Mouse (Mus musculus) forelimb bud, embryonic 11.5 days (tissue): ENCODE results near the gene Mrc2.

ENCODE experiments used
- DNase-seq: peaks from one replicate; pipeline ENCODE4 v3.0.0-alpha.2; 2012; ENCODE audit warnings: low read depth, low spot score

The Mrc2 gene

DNA sequence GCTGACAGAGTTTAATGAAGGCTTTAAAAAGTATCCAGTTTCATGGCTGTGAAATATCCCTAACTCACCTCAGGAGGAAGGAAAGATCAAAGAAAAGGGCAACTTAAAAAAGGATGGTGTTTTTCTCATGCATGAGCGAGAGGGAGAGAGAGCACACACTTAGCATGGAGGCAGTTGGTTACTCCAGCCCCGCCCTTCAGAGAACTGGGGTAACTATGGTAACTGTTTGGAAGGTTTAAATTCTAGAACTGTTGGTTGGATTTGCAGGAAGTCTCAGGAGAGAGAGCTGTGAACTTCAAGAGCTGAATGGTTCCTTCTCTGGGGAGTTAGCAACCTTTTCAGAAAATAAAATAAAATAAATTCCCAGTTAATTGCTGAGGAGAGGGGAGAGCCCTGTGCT lies 96.2 kb downstream of the Mrc2 start:
- peak; percentile 32 for DNase-seq

GRCm38 (mm10) chr11:105390290-105390689 lies 97.8 kb downstream of the Mrc2 start:
- DNase-seq: no peak
